Mouse (Mus musculus): ENCODE measurements around the gene Tmeff1. TPM values are rescaled to one million over a fixed set of nuclear protein-coding genes. Genes with fewer than 3 reads are reported as not detected.

Tmeff1 gene
- polyA plus RNA-seq, 1 experiment from 2014 or later = 276 TPM

GRCm38 (mm10) chr4:48625836-48626235 lies 40.9 kb downstream of the Tmeff1 start:
- H3K4me3 ChIP-seq (replicated peaks) = no peak overlapping the region

GRCm38 (mm10) chr4:48629445-48629844 lies 44.5 kb downstream of the Tmeff1 start:
- no peaks in the 10 kb centered on the region for H3K9me3 ChIP-seq (replicated peaks)
- ATAC-seq (ENCODE audit: low FRiP score) = no peak
- no peaks in the 10 kb centered on the region for H3K27me3 ChIP-seq (replicated peaks)
- no peak overlapping the region for H3K4me3 ChIP-seq (replicated peaks)
- no peak overlapping the region for H3K27ac ChIP-seq (replicated peaks)
- no peak overlapping the region for H3K9ac ChIP-seq (replicated peaks)
- peaks cover 31% of the 10 kb centered on the region for H3K36me3 ChIP-seq
- no peak overlapping the region for H3K4me2 ChIP-seq
- 86% methylated on average over 13 of the region's 13 CpGs for WGBS
- H3K4me1 ChIP-seq = peaks cover 5% of the 10 kb centered on the region; the same call in 1 of the 2 replicates

More at GRCm38 (mm10) chr4:48625836-48626235, 40.9 kb downstream of the Tmeff1 start:
- H3K9ac ChIP-seq (replicated peaks) = no peak overlapping the region
- H3K4me2 ChIP-seq = no peak overlapping the region
- no peaks in the 10 kb centered on the region for H3K9me3 ChIP-seq (replicated peaks)
- WGBS = 57% methylated on average over 9 of the region's 9 CpGs
- H3K27ac ChIP-seq (replicated peaks) = no peak overlapping the region
- no peaks in the 10 kb centered on the region for H3K27me3 ChIP-seq (replicated peaks)
- ATAC-seq (ENCODE audit: low FRiP score) = no peak
- H3K36me3 ChIP-seq = peaks cover 39% of the 10 kb centered on the region
- H3K4me1 ChIP-seq = peaks cover 5% of the 10 kb centered on the region; the same call in 1 of the 2 replicates

- WGBS = 76% methylated on average over 6 of the region's 6 CpGs
- no peak for ATAC-seq (ENCODE audit: low FRiP score)
- peaks cover 31% of the 10 kb centered on the region for H3K36me3 ChIP-seq
These were observed 48.6 kb downstream of the Tmeff1 start for GRCm38 (mm10) chr4:48633529-48633928.

GRCm38 (mm10) chr4:48634058-48634457 lies 49.1 kb downstream of the Tmeff1 start:
- Histone ChIP-seq H3K4me2 (no peak overlapping the region), H3K36me3 (peaks cover 28% of the 10 kb centered on the region), H3K9ac (replicated peaks) (no peak overlapping the region), H3K9me3 (replicated peaks) (no peaks in the 10 kb centered on the region), H3K27me3 (replicated peaks) (no peaks in the 10 kb centered on the region), H3K4me1 (no peaks in the 10 kb centered on the region), H3K4me3 (replicated peaks) (no peak overlapping the region), H3K27ac (replicated peaks) (no peak overlapping the region)
- ATAC-seq (ENCODE audit: low FRiP score) = 0 out of 2 replicates have a peak, but pooled peaks have one; percentile 39
- whole genome bisulfite sequencing = 79% methylated on average over 2 of the region's 2 CpGs

More at GRCm38 (mm10) chr4:48633529-48633928, 48.6 kb downstream of the Tmeff1 start:
- no peak overlapping the region for H3K27ac ChIP-seq (replicated peaks)
- no peaks in the 10 kb centered on the region for H3K4me1 ChIP-seq
- H3K9me3 ChIP-seq (replicated peaks) = no peaks in the 10 kb centered on the region
- H3K4me3 ChIP-seq (replicated peaks) = no peak overlapping the region
- H3K4me2 ChIP-seq = no peak overlapping the region
- no peak overlapping the region for H3K9ac ChIP-seq (replicated peaks)
- H3K27me3 ChIP-seq (replicated peaks) = no peaks in the 10 kb centered on the region

GRCm38 (mm10) chr4:48636831-48637230 lies 51.9 kb downstream of the Tmeff1 start:
- no peak overlapping the region for H3K9ac ChIP-seq (replicated peaks)
- no peaks in the 10 kb centered on the region for H3K4me1 ChIP-seq
- no peak overlapping the region for H3K4me2 ChIP-seq
- ATAC-seq (ENCODE audit: low FRiP score) = no peak
- H3K27me3 ChIP-seq (replicated peaks) = no peaks in the 10 kb centered on the region
- H3K27ac ChIP-seq (replicated peaks) = no peak overlapping the region
- 94% methylated on average over 13 of the region's 13 CpGs for WGBS
- H3K4me3 ChIP-seq (replicated peaks) = no peak overlapping the region
- peaks cover 33% of the 10 kb centered on the region for H3K36me3 ChIP-seq
- no peaks in the 10 kb centered on the region for H3K9me3 ChIP-seq (replicated peaks)

- Histone ChIP-seq H3K9ac (replicated peaks) (no peak overlapping the region), H3K36me3 (peaks cover 38% of the 10 kb centered on the region), H3K4me1 (no peaks in the 10 kb centered on the region), H3K4me3 (replicated peaks) (no peak overlapping the region), H3K27me3 (replicated peaks) (no peaks in the 10 kb centered on the region), H3K27ac (replicated peaks) (no peak overlapping the region), H3K4me2 (no peak overlapping the region), H3K9me3 (replicated peaks) (no peaks in the 10 kb centered on the region)
- ATAC-seq (ENCODE audit: low FRiP score) = no peak
- 79% methylated on average over 10 of the region's 10 CpGs for WGBS
These were observed 53.2 kb downstream of the Tmeff1 start for GRCm38 (mm10) chr4:48638132-48638531.

GRCm38 (mm10) chr4:48639503-48639902 lies 54.5 kb downstream of the Tmeff1 start:
- ATAC-seq (ENCODE audit: low FRiP score) = no peak
- peaks cover 37% of the 10 kb centered on the region for H3K36me3 ChIP-seq
- no peaks in the 10 kb centered on the region for H3K9me3 ChIP-seq (replicated peaks)
- H3K4me2 ChIP-seq = no peak overlapping the region
- WGBS = 92% methylated on average over 17 of the region's 17 CpGs
- H3K27me3 ChIP-seq (replicated peaks) = no peaks in the 10 kb centered on the region
- H3K27ac ChIP-seq (replicated peaks) = no peak overlapping the region
- no peaks in the 10 kb centered on the region for H3K4me1 ChIP-seq
- no peak overlapping the region for H3K4me3 ChIP-seq (replicated peaks)
- no peak overlapping the region for H3K9ac ChIP-seq (replicated peaks)

GRCm38 (mm10) chr4:48643801-48644200 lies 58.8 kb downstream of the Tmeff1 start:
- 69% methylated on average over 6 of the region's 6 CpGs for WGBS
- Histone ChIP-seq H3K27me3 (replicated peaks) (no peaks in the 10 kb centered on the region), H3K9ac (replicated peaks) (no peak overlapping the region), H3K4me1 (no peaks in the 10 kb centered on the region), H3K9me3 (replicated peaks) (no peaks in the 10 kb centered on the region), H3K4me2 (no peak overlapping the region), H3K36me3 (peaks cover 40% of the 10 kb centered on the region), H3K27ac (replicated peaks) (no peak overlapping the region), H3K4me3 (replicated peaks) (no peak overlapping the region)
- ATAC-seq (ENCODE audit: low FRiP score) = no peak

- no peak overlapping the region for H3K4me2 ChIP-seq
- H3K4me1 ChIP-seq = no peaks in the 10 kb centered on the region
- H3K4me3 ChIP-seq (replicated peaks) = no peak overlapping the region
- H3K27ac ChIP-seq (replicated peaks) = no peak overlapping the region
- H3K9ac ChIP-seq (replicated peaks) = no peak overlapping the region
- 92% methylated on average over 5 of the region's 5 CpGs for WGBS
- no peaks in the 10 kb centered on the region for H3K9me3 ChIP-seq (replicated peaks)
- no peak for ATAC-seq (ENCODE audit: low FRiP score)
- peaks cover 34% of the 10 kb centered on the region for H3K36me3 ChIP-seq
- H3K27me3 ChIP-seq (replicated peaks) = no peaks in the 10 kb centered on the region
These were observed 61.2 kb downstream of the Tmeff1 start for GRCm38 (mm10) chr4:48646143-48646542.

- Histone ChIP-seq H3K4me3 (replicated peaks) (no peak overlapping the region), H3K27ac (replicated peaks) (no peak overlapping the region), H3K4me2 (no peak overlapping the region), H3K36me3 (peaks cover 34% of the 10 kb centered on the region), H3K9me3 (replicated peaks) (no peaks in the 10 kb centered on the region), H3K9ac (replicated peaks) (no peak overlapping the region), H3K27me3 (replicated peaks) (no peaks in the 10 kb centered on the region), H3K4me1 (peaks cover 8% of the 10 kb centered on the region; the same call in 1 of the 2 replicates)
- ATAC-seq (ENCODE audit: low FRiP score) = no peak
- 93% methylated on average over 10 of the region's 10 CpGs for WGBS
These were observed 65.8 kb downstream of the Tmeff1 start for GRCm38 (mm10) chr4:48650617-48651360.

GRCm38 (mm10) chr4:48654118-48654517 lies 69.1 kb downstream of the Tmeff1 start:
- Histone ChIP-seq H3K27ac (replicated peaks) (no peak overlapping the region), H3K27me3 (replicated peaks) (no peaks in the 10 kb centered on the region), H3K36me3 (peaks cover 42% of the 10 kb centered on the region), H3K9me3 (replicated peaks) (no peaks in the 10 kb centered on the region), H3K4me1 (peaks cover 8% of the 10 kb centered on the region; the same call in 1 of the 2 replicates), H3K9ac (replicated peaks) (no peak overlapping the region), H3K4me3 (replicated peaks) (no peak overlapping the region), H3K4me2 (no peak overlapping the region)
- ATAC-seq (ENCODE audit: low FRiP score) = peak; percentile 42
- 23% methylated on average over 4 of the region's 4 CpGs for WGBS

- Histone ChIP-seq H3K4me3 (replicated peaks) (no peak overlapping the region), H3K9ac (replicated peaks) (no peak overlapping the region), H3K9me3 (replicated peaks) (no peaks in the 10 kb centered on the region), H3K4me2 (no peak overlapping the region), H3K36me3 (peaks cover 54% of the 10 kb centered on the region), H3K4me1 (peaks cover 8% of the 10 kb centered on the region; the same call in 1 of the 2 replicates), H3K27me3 (replicated peaks) (no peaks in the 10 kb centered on the region), H3K27ac (replicated peaks) (no peak overlapping the region)
- no peak for ATAC-seq (ENCODE audit: low FRiP score)
- 94% methylated on average over 8 of the region's 8 CpGs for WGBS
These were observed 71.6 kb downstream of the Tmeff1 start for GRCm38 (mm10) chr4:48656530-48656929.
